Mouse (Mus musculus): ENCODE measurements around the gene Dll4. TPM values are rescaled to one million over a fixed set of nuclear protein-coding genes. Genes with fewer than 3 reads are reported as not detected.
A peak's percentile ranks its signal among the peaks of the same experiment; 100 is the strongest.

The Dll4 gene
- polyA plus RNA-seq, 1 experiment from 2014 or later, result 4.1 TPM

DNA sequence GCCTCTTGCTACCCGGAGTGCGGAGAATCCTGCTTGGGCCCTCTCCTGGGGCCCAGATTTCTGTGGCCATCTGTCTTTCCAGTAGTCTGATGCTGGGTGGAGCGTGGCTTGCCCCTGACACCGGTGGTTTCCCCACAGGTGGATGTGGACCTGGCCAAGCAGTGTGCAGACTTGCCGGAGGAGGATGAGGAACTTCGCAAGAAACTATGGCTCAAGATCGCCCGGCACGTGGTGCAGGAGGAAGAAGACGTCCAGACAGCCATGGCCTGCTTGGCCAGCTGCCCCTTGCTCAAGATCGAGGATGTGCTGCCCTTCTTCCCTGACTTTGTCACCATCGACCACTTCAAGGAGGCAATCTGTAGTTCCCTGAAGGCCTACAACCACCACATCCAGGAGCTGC, 28.8 kb upstream of the Dll4 start:
- WGBS, result 92% methylated on average over 12 of the region's 12 CpGs
- Histone ChIP-seq H3K4me2 (replicated peaks) (no peak overlapping the region), H3K4me1 (peaks cover 21% of the 10 kb centered on the region), H3K4me3 (no peak overlapping the region), H3K9me3 (no peaks in the 10 kb centered on the region), H3K36me3 (peaks cover 63% of the 10 kb centered on the region), H3K9ac (replicated peaks) (no peak overlapping the region), H3K27me3 (no peaks in the 10 kb centered on the region), H3K27ac (replicated peaks) (no peak overlapping the region)
- ATAC-seq (replicated peaks), result no peak

DNA sequence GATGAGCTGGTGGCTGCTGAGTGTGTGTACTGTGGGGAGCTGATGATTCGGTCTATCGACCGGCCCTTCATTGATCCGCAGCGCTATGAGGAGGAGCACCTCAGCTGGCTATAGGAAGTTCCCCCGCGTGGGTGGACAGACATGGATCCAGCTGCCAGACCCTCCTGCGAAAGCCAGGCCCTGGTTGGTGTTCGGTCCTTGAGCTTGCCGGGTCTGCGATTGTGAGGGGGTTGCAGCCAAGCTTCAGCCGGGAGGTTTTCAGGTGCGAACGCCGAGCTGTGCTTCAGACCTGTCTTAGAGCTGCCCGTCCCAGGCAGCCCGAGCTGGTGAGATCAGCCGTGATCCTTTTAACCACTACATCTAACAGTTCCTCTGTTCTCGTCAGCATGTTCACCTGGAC, 28.1 kb upstream of the Dll4 start:
- WGBS, result 95% methylated on average over 19 of the region's 19 CpGs
- no peaks in the 10 kb centered on the region for H3K27me3 ChIP-seq
- H3K27ac ChIP-seq (replicated peaks), result no peak overlapping the region
- ATAC-seq (replicated peaks), result no peak
- H3K4me2 ChIP-seq (replicated peaks), result no peak overlapping the region
- H3K4me1 ChIP-seq, result peaks cover 21% of the 10 kb centered on the region
- no peak overlapping the region for H3K9ac ChIP-seq (replicated peaks)
- H3K4me3 ChIP-seq, result no peak overlapping the region
- H3K36me3 ChIP-seq, result peaks cover 60% of the 10 kb centered on the region
- no peaks in the 10 kb centered on the region for H3K9me3 ChIP-seq

DNA sequence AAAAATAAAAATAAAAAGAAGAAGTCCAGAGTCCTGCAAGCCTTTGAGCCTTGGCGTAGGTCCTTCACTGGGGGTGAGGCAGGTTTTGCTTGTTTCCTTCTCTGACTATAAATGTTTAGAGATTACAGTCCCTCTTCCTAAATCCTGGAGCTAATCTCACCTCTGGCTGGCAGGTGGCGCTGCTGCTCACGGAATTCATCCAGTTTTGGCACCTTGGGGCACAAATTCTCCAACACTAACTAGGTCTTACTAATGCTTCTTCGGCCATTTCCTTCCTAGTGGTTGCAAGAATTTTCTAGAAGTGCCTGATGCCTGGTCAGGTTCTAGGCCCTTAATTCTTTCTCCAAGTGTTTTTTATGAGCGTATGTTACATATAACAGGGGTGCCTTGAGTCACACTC, 27.3 kb upstream of the Dll4 start:
- H3K4me2 ChIP-seq (replicated peaks), result no peak overlapping the region
- no peak overlapping the region for H3K9ac ChIP-seq (replicated peaks)
- no peaks in the 10 kb centered on the region for H3K27me3 ChIP-seq
- peaks cover 21% of the 10 kb centered on the region for H3K4me1 ChIP-seq
- no peaks in the 10 kb centered on the region for H3K9me3 ChIP-seq
- H3K36me3 ChIP-seq, result peaks cover 51% of the 10 kb centered on the region
- H3K27ac ChIP-seq (replicated peaks), result no peak overlapping the region
- no peak for ATAC-seq (replicated peaks)
- H3K4me3 ChIP-seq, result no peak overlapping the region
- WGBS, result 46% methylated on average over 5 of the region's 5 CpGs

DNA sequence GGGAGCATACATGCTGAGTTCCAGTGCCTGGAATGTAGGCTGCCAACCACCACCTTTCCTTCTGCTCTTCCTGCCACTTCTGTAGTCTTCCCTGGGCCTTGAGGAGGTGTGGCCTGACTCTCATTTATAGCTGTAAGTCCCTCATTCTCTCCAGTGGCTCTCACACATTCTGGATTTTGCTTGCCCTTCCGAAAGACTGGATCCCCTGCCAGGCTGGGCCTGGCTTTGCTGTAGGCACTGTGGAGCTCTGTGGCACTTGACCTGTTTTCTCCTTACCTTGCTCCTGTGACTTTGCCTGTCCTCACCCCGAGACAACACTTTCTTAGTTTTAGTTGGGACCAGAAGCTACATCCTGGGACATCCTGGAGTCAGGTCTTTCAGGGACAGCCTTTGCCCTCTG, 26.7 kb upstream of the Dll4 start:
- Histone ChIP-seq H3K36me3 (peaks cover 46% of the 10 kb centered on the region), H3K27ac (replicated peaks) (no peak overlapping the region)
- 92% methylated on average over 2 of the region's 2 CpGs for WGBS

DNA sequence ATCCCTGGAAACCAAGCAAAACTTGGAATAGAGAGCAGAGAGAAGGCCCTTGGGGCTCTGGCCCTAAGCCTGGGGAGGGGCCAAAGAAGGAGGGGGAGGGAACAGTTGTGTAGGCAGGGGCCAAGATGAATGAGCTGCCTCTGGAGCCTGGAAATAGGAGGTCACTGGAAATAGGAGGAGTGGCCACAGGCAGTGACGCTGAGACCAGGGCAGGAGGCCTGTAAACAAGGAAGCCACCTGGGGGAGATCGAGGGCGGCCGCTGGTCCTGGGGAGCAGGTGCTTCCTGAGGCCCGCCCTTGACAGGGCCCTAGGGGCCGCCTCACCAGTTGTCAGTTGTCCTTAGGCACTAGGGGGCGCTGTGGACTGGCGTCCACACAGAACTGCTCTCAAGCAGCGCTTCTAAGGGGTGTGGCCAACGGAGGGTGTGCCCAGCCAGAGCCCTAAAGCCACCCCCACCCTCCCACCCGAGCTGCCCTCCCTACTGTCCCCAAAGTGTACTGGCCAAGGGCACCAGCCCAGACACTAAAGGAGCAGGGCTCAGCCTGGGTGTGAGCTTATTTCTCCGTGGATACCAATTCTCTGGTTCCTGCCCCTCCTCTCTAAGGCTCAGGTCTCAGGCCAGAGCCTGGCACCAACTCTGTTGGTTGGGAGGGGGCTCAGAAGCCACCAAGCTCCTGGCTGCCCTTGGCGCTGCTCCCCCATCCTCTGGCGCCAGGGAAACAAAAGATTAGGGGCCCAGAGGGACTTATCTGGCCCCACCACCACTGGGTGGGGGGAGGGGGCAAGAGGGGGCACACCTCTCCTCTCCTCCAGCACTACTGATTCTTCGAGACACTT, 25.4 kb upstream of the Dll4 start:
- Histone ChIP-seq H3K36me3 (peaks cover 33% of the 10 kb centered on the region), H3K4me3 (no peak overlapping the region), H3K27me3 (no peaks in the 10 kb centered on the region), H3K27ac (replicated peaks) (peak overlapping the region; percentile 59), H3K9ac (replicated peaks) (no peak overlapping the region), H3K4me2 (replicated peaks) (no peak overlapping the region), H3K9me3 (no peaks in the 10 kb centered on the region), H3K4me1 (peaks cover 23% of the 10 kb centered on the region)
- ATAC-seq (replicated peaks), result peak; percentile 64
- 8% methylated on average over 15 of the region's 15 CpGs for WGBS

More for the DNA sequence above, 26.7 kb upstream of the Dll4 start:
- Histone ChIP-seq H3K9me3 (no peaks in the 10 kb centered on the region), H3K9ac (replicated peaks) (no peak overlapping the region), H3K4me3 (no peak overlapping the region), H3K4me1 (peaks cover 21% of the 10 kb centered on the region), H3K27me3 (no peaks in the 10 kb centered on the region), H3K4me2 (replicated peaks) (no peak overlapping the region)
- no peak for ATAC-seq (replicated peaks)

DNA sequence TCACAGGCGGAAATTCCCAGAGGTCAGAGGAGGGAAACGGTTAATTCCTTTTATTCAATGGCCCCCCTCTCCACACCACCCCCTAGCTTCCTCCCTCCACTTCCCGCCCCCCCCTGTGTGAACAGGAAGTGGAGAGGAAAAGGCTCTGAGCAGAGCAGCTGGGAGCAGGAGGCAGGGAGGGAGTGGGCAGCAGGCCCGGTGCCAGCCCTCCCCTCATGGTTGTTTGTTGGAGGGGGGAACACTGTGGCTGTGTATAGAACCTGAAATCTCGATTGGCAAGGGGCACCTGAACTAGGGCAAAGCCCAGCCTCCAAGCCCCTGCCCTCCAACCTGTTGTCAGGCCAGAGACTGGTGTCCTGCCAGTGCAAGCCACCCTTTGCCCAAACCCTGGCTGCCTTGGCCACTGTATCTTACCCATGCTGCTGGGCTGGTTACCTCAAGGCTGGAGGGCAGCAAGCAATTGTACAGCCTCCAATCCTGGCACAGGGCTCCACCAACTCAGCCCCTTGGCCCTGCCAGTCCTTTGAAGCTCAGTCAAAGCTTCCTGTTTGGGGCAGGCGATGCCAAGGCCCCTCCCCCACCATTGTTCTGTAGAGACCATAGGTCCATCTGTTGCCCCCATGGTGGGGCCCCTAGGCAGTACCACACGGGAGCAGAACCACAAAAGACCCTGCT, 24.6 kb upstream of the Dll4 start:
- Histone ChIP-seq H3K9ac (replicated peaks) (no peak overlapping the region), H3K9me3 (no peaks in the 10 kb centered on the region), H3K27me3 (no peaks in the 10 kb centered on the region), H3K36me3 (peaks cover 30% of the 10 kb centered on the region), H3K4me3 (no peak overlapping the region), H3K27ac (replicated peaks) (peak overlapping the region; percentile 59), H3K4me2 (replicated peaks) (no peak overlapping the region), H3K4me1 (peaks cover 23% of the 10 kb centered on the region)
- ATAC-seq (replicated peaks), result peak; percentile 70
- 37% methylated on average over 7 of the region's 7 CpGs for whole genome bisulfite sequencing

DNA sequence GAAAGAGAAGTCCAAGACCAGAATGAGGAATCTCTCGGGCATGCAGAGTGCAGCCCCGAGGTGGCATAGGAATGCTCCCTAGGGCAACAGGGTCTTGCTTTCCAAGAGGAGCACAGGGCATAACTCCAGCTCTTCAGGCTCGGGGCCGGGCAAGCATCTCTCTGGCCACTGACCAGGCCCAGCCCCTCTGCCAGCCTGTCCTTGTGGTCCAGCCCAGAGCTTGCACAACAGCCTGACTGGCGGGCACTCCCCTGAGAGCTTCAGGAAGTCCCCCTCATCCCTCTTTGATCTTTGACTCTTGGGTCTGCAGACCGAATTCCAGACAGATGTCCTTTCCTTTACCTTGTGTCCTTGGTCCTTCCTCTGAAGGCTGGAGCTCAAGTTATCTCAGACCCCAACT, 22.7 kb upstream of the Dll4 start:
- 80% methylated on average over 6 of the region's 6 CpGs for WGBS
- Histone ChIP-seq H3K4me3 (no peak overlapping the region), H3K27me3 (no peaks in the 10 kb centered on the region), H3K9ac (replicated peaks) (no peak overlapping the region), H3K36me3 (peaks cover 17% of the 10 kb centered on the region), H3K4me2 (replicated peaks) (no peak overlapping the region), H3K9me3 (no peaks in the 10 kb centered on the region), H3K27ac (replicated peaks) (no peak overlapping the region), H3K4me1 (peaks cover 23% of the 10 kb centered on the region)
- no peak for ATAC-seq (replicated peaks)

DNA sequence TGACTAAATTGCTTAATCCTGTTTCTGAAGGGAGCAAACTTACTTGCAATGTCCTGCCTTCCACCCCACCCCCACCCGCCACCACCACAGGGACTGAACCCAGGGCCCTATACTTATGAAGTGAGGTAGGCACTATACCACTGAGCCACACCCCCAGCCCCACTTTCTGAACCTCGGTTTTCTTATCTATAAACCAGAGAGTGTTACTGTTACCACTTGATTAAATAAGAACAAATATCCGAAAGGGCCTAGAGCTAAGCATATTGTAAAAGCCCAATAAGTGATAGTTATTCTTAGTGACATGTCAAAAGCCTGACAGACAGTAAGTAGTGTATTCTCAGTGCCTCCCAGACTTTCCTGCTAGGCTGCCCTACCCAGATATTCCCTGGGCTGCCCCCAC, 21.2 kb upstream of the Dll4 start:
- Histone ChIP-seq H3K4me3 (no peak overlapping the region), H3K4me2 (replicated peaks) (no peak overlapping the region), H3K9ac (replicated peaks) (no peak overlapping the region), H3K36me3 (peaks cover 5% of the 10 kb centered on the region; the same call in 1 of the 2 replicates), H3K4me1 (peaks cover 23% of the 10 kb centered on the region), H3K9me3 (no peaks in the 10 kb centered on the region), H3K27me3 (no peaks in the 10 kb centered on the region), H3K27ac (replicated peaks) (no peak overlapping the region)
- no peak for ATAC-seq (replicated peaks)
- WGBS, result 69% methylated on average over 3 of the region's 3 CpGs

DNA sequence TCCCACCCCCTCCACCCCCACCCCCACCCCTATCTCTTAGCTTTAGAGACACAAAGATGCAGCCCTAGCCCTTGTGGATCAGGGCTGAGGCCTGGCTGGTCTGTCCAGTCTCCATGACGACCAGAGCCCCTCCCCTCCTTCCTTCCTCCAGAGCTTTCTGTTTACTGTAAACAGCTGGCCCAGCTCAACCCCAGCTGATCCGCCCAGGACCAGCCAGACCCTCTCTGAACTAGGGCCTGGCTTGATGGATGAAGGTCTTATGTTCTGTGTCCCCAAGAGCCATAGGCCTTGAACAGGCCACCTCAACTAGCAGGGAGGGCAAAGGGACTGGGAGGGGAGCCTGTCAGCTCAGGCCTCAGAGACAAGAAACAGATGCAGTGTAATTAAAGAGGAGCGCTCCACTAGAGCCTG, 20.8 kb upstream of the Dll4 start:
- 0 out of 2 replicates have a peak, but pooled peaks cover under 1% of the 10 kb centered on the region for H3K36me3 ChIP-seq
- no peak overlapping the region for H3K9ac ChIP-seq (replicated peaks)
- H3K9me3 ChIP-seq, result no peaks in the 10 kb centered on the region
- H3K4me1 ChIP-seq, result peaks cover 22% of the 10 kb centered on the region
- H3K4me3 ChIP-seq, result no peak overlapping the region
- H3K27me3 ChIP-seq, result no peaks in the 10 kb centered on the region
- WGBS, result 24% methylated on average over 3 of the region's 3 CpGs
- ATAC-seq (replicated peaks), result no peak
- no peak overlapping the region for H3K4me2 ChIP-seq (replicated peaks)
- no peak overlapping the region for H3K27ac ChIP-seq (replicated peaks)

DNA sequence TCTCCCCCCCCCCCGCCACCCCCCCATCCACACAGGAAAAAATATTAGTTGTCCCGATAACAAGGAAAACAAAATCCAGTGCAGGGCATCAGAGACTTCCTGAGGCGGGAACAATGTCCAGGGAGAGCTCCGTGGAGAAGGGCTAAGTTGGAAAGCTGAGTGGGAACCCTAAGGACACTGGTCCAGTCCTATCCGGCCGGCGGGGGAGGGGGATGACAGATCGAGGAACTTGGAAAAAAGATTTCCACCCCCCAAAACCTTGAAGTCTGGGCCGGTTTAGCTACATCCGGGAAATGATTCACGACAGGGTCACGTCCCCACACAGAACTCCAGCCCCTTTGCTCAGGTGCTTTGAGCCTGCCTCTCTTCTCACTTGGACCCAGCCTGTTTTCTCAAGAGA, 14.0 kb upstream of the Dll4 start:
- Histone ChIP-seq H3K9ac (replicated peaks) (no peak overlapping the region), H3K4me3 (no peak overlapping the region), H3K4me2 (replicated peaks) (no peak overlapping the region), H3K27ac (replicated peaks) (no peak overlapping the region), H3K36me3 (no peaks in the 10 kb centered on the region), H3K9me3 (no peaks in the 10 kb centered on the region), H3K4me1 (peaks cover 17% of the 10 kb centered on the region), H3K27me3 (peaks cover 33% of the 10 kb centered on the region)
- 43% methylated on average over 12 of the region's 12 CpGs for WGBS
- ATAC-seq (replicated peaks), result no peak

DNA sequence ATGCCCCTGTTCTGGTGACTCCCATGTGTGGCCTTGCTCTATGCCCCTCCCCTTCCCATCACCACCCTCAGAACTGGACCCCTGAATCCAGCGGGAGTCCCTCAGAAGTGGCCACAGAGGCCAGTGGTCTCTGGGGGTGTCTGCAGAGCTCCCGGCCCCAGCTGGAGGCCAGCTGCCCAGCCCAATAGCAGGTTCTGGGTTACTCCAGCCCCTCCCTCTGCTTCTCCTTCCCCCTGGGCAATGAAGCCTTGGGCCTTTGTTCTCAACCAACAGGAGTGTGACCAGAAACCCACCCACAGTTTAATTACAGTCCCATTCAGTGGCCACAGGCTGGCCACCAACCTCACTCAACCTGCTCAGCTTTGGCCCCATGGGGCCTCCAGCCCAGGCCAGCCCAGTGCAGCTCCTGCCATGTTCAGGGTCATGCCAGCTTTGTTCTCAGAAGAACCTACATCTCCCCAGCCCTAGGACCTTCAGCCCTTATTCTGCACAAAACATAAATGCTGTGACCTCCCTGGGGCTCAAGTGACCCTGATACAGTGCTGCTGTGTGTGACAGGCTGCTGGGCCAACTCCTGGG, 13.1 kb upstream of the Dll4 start:
- Histone ChIP-seq H3K9ac (replicated peaks) (no peak overlapping the region), H3K4me1 (peaks cover 17% of the 10 kb centered on the region), H3K4me3 (no peak overlapping the region), H3K36me3 (no peaks in the 10 kb centered on the region), H3K27me3 (peaks cover 39% of the 10 kb centered on the region), H3K4me2 (replicated peaks) (no peak overlapping the region), H3K27ac (replicated peaks) (no peak overlapping the region), H3K9me3 (no peaks in the 10 kb centered on the region)
- no peak for ATAC-seq (replicated peaks)
- WGBS, result 44% methylated on average over 2 of the region's 2 CpGs

DNA sequence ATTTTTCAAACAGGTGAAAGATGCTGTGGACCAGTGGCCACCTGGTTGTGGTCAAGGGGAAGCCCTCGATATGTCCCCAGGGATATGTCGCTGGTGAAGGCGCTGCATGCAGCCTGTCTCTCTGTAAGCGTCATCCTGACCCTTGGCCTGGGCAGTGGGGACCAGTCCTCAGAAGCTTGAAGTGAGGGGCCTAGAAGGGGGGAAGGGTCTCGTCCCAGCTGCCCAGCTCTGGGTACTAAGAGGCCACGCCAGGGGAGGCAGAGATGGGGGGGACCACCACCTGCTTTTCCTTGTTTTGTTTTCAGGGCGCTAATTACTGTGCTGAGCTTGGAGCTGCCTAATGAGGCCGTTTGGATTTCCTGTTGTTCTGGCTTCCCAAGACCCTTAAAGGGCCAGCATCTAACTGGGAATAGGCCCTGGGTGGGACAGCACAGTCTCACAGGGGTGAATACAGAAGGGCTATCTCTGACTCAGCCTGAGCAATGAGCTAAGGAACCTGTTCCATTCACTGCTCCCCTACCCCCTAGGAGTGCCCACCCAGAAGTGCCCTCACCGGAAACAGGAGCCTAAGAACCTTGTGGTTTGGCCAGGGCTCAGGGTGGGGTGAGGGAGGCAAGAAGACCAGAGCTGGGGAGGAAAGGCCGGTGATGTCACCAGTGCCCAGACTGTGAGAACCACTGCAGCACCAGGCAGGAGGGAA, 11.7 kb upstream of the Dll4 start:
- Histone ChIP-seq H3K27ac (replicated peaks) (no peak overlapping the region), H3K4me2 (replicated peaks) (no peak overlapping the region), H3K4me1 (peaks cover 17% of the 10 kb centered on the region), H3K9ac (replicated peaks) (no peak overlapping the region), H3K4me3 (no peak overlapping the region), H3K36me3 (no peaks in the 10 kb centered on the region), H3K27me3 (peaks cover 53% of the 10 kb centered on the region), H3K9me3 (no peaks in the 10 kb centered on the region)
- peak; percentile 73 for ATAC-seq (replicated peaks)
- WGBS, result 16% methylated on average over 10 of the region's 10 CpGs

Measured in forebrain, embryonic 15.5 days (tissue).